Mouse (Mus musculus): Measurements from ENCODE around the gene Vps53.

The Vps53 gene

GRCm38 (mm10) chr11:76168976-76169375 is 10.5 kb downstream of the Vps53 start:
- DNase-seq (ENCODE audit: low spot score in 2 of 2) = no peak

- peak; percentile 82 to 87 for DNase-seq (ENCODE audit: low spot score in 2 of 2)
Observed at GRCm38 (mm10) chr11:76167079-76167765, 12.2 kb downstream of the Vps53 start.

- no peak for DNase-seq (ENCODE audit: low spot score in 2 of 2)
Observed at GRCm38 (mm10) chr11:76166657-76167056, 12.8 kb downstream of the Vps53 start.

- no peak for DNase-seq (ENCODE audit: low spot score in 2 of 2)
Observed at GRCm38 (mm10) chr11:76160251-76160650, 19.2 kb downstream of the Vps53 start.

GRCm38 (mm10) chr11:76158375-76158774 is 21.1 kb downstream of the Vps53 start:
- no peak for DNase-seq (ENCODE audit: low spot score in 2 of 2)

GRCm38 (mm10) chr11:76154861-76155260 is 24.6 kb downstream of the Vps53 start:
- no peak for DNase-seq (ENCODE audit: low spot score in 2 of 2)

GRCm38 (mm10) chr11:76154200-76154599 is 25.2 kb downstream of the Vps53 start:
- no peak for DNase-seq (ENCODE audit: low spot score in 2 of 2)

- DNase-seq (ENCODE audit: low spot score in 2 of 2) = no peak
Observed at GRCm38 (mm10) chr11:76153236-76153951, 26.1 kb downstream of the Vps53 start.

- DNase-seq (ENCODE audit: low spot score in 2 of 2) = no peak
Observed at GRCm38 (mm10) chr11:76150980-76151379, 28.5 kb downstream of the Vps53 start.

- DNase-seq (ENCODE audit: low spot score in 2 of 2) = peak; percentile 17 to 30
Observed at GRCm38 (mm10) chr11:76148055-76149008, 31.1 kb downstream of the Vps53 start.

- no peak for DNase-seq (ENCODE audit: low spot score in 2 of 2)
Observed at GRCm38 (mm10) chr11:76146187-76147010, 33.0 kb downstream of the Vps53 start.

- DNase-seq (ENCODE audit: low spot score in 2 of 2) = no peak
Observed at GRCm38 (mm10) chr11:76145169-76145568, 34.3 kb downstream of the Vps53 start.

- no peak for DNase-seq (ENCODE audit: low spot score in 2 of 2)
Observed at GRCm38 (mm10) chr11:76144386-76144785, 35.1 kb downstream of the Vps53 start.

GRCm38 (mm10) chr11:76137996-76138395 is 41.5 kb downstream of the Vps53 start:
- DNase-seq (ENCODE audit: low spot score in 2 of 2) = no peak

- no peak for DNase-seq (ENCODE audit: low spot score in 2 of 2)
Observed at GRCm38 (mm10) chr11:76135641-76136437, 43.6 kb downstream of the Vps53 start.

GRCm38 (mm10) chr11:76130859-76131258 is 48.6 kb downstream of the Vps53 start:
- no peak for DNase-seq (ENCODE audit: low spot score in 2 of 2)

- DNase-seq (ENCODE audit: low spot score in 2 of 2) = no peak
Observed at GRCm38 (mm10) chr11:76125386-76125785, 54.1 kb downstream of the Vps53 start.

GRCm38 (mm10) chr11:76123517-76123916 is 55.9 kb downstream of the Vps53 start:
- DNase-seq (ENCODE audit: low spot score in 2 of 2) = no peak

GRCm38 (mm10) chr11:76122571-76122970 is 56.9 kb downstream of the Vps53 start:
- no peak for DNase-seq (ENCODE audit: low spot score in 2 of 2)

GRCm38 (mm10) chr11:76121086-76121485 is 58.4 kb downstream of the Vps53 start:
- DNase-seq (ENCODE audit: low spot score in 2 of 2) = no peak
